Mouse (Mus musculus) gastrocnemius, postnatal 14 days (tissue): Measurements from ENCODE around the gene Mtx2. TPM values are rescaled to one million over a fixed set of nuclear protein-coding genes. Genes with fewer than 3 reads are reported as not detected.

Experiments
- DNase-seq: peaks from one replicate; pipeline ENCODE4 v3.0.0; 2021; ENCODE audit warnings: mixed read lengths
- intact Hi-C: fragments of 180-260 bp; cut with DNase I; formaldehyde crosslinking; loops from one replicate; pipeline ENCODE4 v1.15.1; 2025; ENCODE audit warnings: low total_unique reads
- long read RNA-seq, 2 experiments: library from polyadenylated mRNA; stranded (forward); transcript quantifications; one replicate each; pipeline ENCODE4 v2.0.0; 2021
- total RNA-seq, 2 experiments: library from RNA; stranded (reverse); gene quantifications; 2 replicates each; pipeline ENCODE4 v1.2.3; 2021

Gene Mtx2
- total RNA-seq = 10 to 100 TPM; 37.2 to 38.9 TPM
- long read RNA-seq, experiment 1, transcript Mtx2-201 (10 exons, 2,950 nt) = major isoform, 55 of 69 reads
- long read RNA-seq, experiment 1, partial matches to known transcripts = 0 of 69 reads
- long read RNA-seq, experiment 1, other reads (novel, unspliced or antisense) = 14 of 69 reads
- long read RNA-seq, experiment 2, transcript Mtx2-201 (10 exons, 2,950 nt) = major isoform, 51 of 62 reads
- long read RNA-seq, experiment 2, partial matches to known transcripts = 1 of 62 reads
- long read RNA-seq, experiment 2, other reads (novel, unspliced or antisense) = 10 of 62 reads

- intact Hi-C loops = no loop called here
- DNase-seq = peak; percentile 79
These were observed at the start of gene Mtx2 for GRCm38 (mm10) chr2:74825730-74826430. Mtx2 (plus strand) TSS chr2:74825803.

GRCm38 (mm10) chr2:74777536-74778275 is 47.9 kb upstream of the Mtx2 start:
- intact Hi-C loops = no loop called here

GRCm38 (mm10) chr2:74781386-74781785 is 44.2 kb upstream of the Mtx2 start:
- no peak for DNase-seq
- intact Hi-C loops = no loop called here

More at GRCm38 (mm10) chr2:74777536-74778275, 47.9 kb upstream of the Mtx2 start:
- no peak for DNase-seq

- intact Hi-C loops = no loop called here
- peak; percentile 10 for DNase-seq
These were observed 30.1 kb upstream of the Mtx2 start for GRCm38 (mm10) chr2:74795531-74795930.

- DNase-seq = no peak
- intact Hi-C loops = no loop called here
These were observed 17.2 kb upstream of the Mtx2 start for GRCm38 (mm10) chr2:74808431-74808830.

GRCm38 (mm10) chr2:74822654-74823053 is 2.9 kb upstream of the Mtx2 start:
- intact Hi-C loops = no loop called here
- DNase-seq = no peak

- DNase-seq = no peak
- intact Hi-C loops = no loop called here
These were observed 253 bp upstream of the Mtx2 start for GRCm38 (mm10) chr2:74825371-74825729.

GRCm38 (mm10) chr2:74846992-74847391 is 21.4 kb downstream of the Mtx2 start:
- no peak for DNase-seq
- intact Hi-C loops = no loop called here

GRCm38 (mm10) chr2:74847516-74847915 is 21.9 kb downstream of the Mtx2 start:
- intact Hi-C loops = no loop called here
- DNase-seq = no peak

- intact Hi-C loops = no loop called here
- no peak for DNase-seq
These were observed 24.4 kb downstream of the Mtx2 start for GRCm38 (mm10) chr2:74850036-74850435.

- no peak for DNase-seq
- intact Hi-C loops = no loop called here
These were observed 36.5 kb downstream of the Mtx2 start for GRCm38 (mm10) chr2:74862070-74862476.

GRCm38 (mm10) chr2:74865414-74865813 is 39.8 kb downstream of the Mtx2 start:
- no peak for DNase-seq
- intact Hi-C loops = no loop called here

GRCm38 (mm10) chr2:74874043-74874442 is 48.4 kb downstream of the Mtx2 start:
- intact Hi-C loops = no loop called here
- no peak for DNase-seq

GRCm38 (mm10) chr2:74884357-74884756 is 58.8 kb downstream of the Mtx2 start:
- no peak for DNase-seq
- intact Hi-C loops = no loop called here

- intact Hi-C loops = no loop called here
- DNase-seq = no peak
These were observed 66.3 kb downstream of the Mtx2 start for GRCm38 (mm10) chr2:74891868-74892267.

- intact Hi-C loops = no loop called here
- no peak for DNase-seq
These were observed 67.4 kb downstream of the Mtx2 start for GRCm38 (mm10) chr2:74892881-74893615.

- intact Hi-C loops = no loop called here
- no peak for DNase-seq
These were observed 68.5 kb downstream of the Mtx2 start for GRCm38 (mm10) chr2:74894061-74894460.

GRCm38 (mm10) chr2:74899973-74900372 is 74.4 kb downstream of the Mtx2 start:
- no peak for DNase-seq
- intact Hi-C loops = no loop called here

- intact Hi-C loops = no loop called here
- no peak for DNase-seq
These were observed 76.2 kb downstream of the Mtx2 start for GRCm38 (mm10) chr2:74901764-74902295.
